Mouse (Mus musculus) brain, embryonic 14.5 days (tissue): ENCODE results near the gene Sln.

Experiments
- CTCF ChIP-seq: fragments of 200-500 bp; IDR thresholded peaks from 2 replicates; pipeline ENCODE4 v1.5.1; 2012; ENCODE audit warnings: inconsistent platforms, mild to moderate bottlenecking, moderate library complexity, borderline replicate concordance; ENCODE audit not compliant: insufficient read depth, insufficient read length; ENCODE audit errors: extremely low read depth
- POLR2A ChIP-seq: fragments of 200-500 bp; IDR thresholded peaks from 2 replicates; pipeline ENCODE4 v1.6.1; 2012; ENCODE audit warnings: mild to moderate bottlenecking, inconsistent platforms, borderline replicate concordance; ENCODE audit not compliant: poor library complexity, insufficient read depth, insufficient read length, severe bottlenecking; ENCODE audit errors: extremely low read depth

DNA sequence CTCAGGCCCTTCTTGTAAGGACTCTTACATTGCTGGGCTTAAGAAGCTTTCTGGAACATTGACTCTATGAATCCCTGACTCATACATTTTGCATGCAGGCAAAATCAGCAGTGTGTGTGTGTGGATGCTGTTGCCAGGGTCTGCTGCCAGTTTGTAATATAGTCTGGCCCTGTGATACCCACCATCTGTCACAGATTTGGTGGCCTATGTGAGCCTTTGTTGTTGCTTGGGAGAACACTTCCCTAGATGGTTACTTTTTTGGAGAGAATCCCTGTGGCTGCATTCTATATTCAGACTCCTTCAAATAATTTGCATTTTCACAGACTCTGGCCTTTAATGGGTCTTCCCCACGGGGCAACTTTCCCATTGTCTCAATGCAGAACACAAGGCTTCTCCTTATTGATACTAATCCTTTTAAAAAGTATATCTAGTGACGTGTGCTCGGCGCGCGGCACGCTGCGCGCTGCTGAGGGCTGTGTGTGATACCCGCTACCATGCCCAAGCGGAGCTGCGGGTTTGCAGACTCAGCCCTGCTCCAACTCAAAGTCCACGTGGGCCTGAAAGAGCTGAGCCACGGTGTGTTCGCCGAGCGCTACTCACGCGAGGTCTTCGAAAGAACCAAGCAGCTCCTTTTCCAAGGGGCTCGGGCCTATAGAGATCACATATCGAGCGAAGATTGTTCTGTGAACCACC lies 33.8 kb downstream of the Sln start:
- TF ChIP-seq CTCF (no peak), POLR2A (no peak)
